Mouse (Mus musculus) monocyte, adult 5-6 weeks (primary cell): Measurements from ENCODE around the gene Utp15. TPM values are rescaled to one million over a fixed set of nuclear protein-coding genes. Genes with fewer than 3 reads are reported as not detected.

Source experiments
- total RNA-seq: library from RNA; stranded (forward); fragments of 200-1000, 200-491, 200-594 nt; gene quantifications from 3 replicates; pipeline ENCODE4 v1.2.3, GENCODE M21; 2017

The Utp15 gene
- total RNA-seq, 1 experiment from 2014 or later = 28.7 TPM

Other genes starting within 250 kb of the Utp15 start
- 0.19 TPM in 1 of 3 replicates, not detected in the others for gene Arhgef28, start 56.6 kb downstream of the Utp15 start, total RNA-seq
- 38.3 to 47.0 TPM (median 45.0 TPM) in 3 replicates for gene Ankra2, start within 50 bp of the Utp15 start, total RNA-seq
- gene Gm21976, start 16.8 kb upstream of the Utp15 start, total RNA-seq = 1.3 TPM in 1 of 3 replicates, not detected in the others
- gene Btf3, start 54.0 kb upstream of the Utp15 start, total RNA-seq = 890 to 909 TPM (median 904 TPM) in 3 replicates
- gene Foxd1, start 91.2 kb upstream of the Utp15 start, total RNA-seq = not detected in 3 replicates
- gene Gm10320, start 229.0 kb upstream of the Utp15 start, total RNA-seq = 1.6 TPM in 1 of 3 replicates, not detected in the others